Mouse (Mus musculus) kidney, embryonic 16.5 days (tissue): ENCODE data around the gene Setd2. TPM values are rescaled to one million over a fixed set of nuclear protein-coding genes. Genes with fewer than 3 reads are reported as not detected.

Experiments
- ATAC-seq: fragments of 200-750 bp; cut with Nextera tagmentation; 2 replicates; pipeline ENCODE4 v1.8.0; 2017; ENCODE audit warnings: moderate TSS enrichment; ENCODE audit not compliant: low FRiP score, low TSS enrichment
- H3K27ac ChIP-seq: fragments of 300-500 bp; sonication (generic); 2 replicates; pipeline ENCODE4 v1.5.1; 2014; ENCODE audit warnings: low read length
- H3K27me3 ChIP-seq: fragments of 300-500 bp; sonication (generic); 2 replicates; pipeline ENCODE4 v1.6.1; 2014; ENCODE audit warnings: low read length, control low read depth, mixed read lengths; ENCODE audit not compliant: insufficient read depth
- H3K36me3 ChIP-seq: fragments of 300-500 bp; sonication (generic); 2 replicates; pipeline ENCODE4 v1.6.1; 2014; ENCODE audit warnings: low read length, control low read depth, mixed read lengths; ENCODE audit not compliant: insufficient read depth
- H3K4me1 ChIP-seq: fragments of 300-500 bp; sonication (generic); 2 replicates; pipeline ENCODE4 v1.6.1; 2014; ENCODE audit warnings: low read length, control low read depth, mixed read lengths; ENCODE audit not compliant: insufficient read depth
- H3K4me2 ChIP-seq: fragments of 300-500 bp; sonication (generic); replicated peaks from 2 replicates; pipeline ENCODE4 v1.6.1; 2014; ENCODE audit warnings: low read depth, low read length
- H3K4me3 ChIP-seq: fragments of 300-500 bp; sonication (generic); 2 replicates; pipeline ENCODE4 v1.5.1; 2014; ENCODE audit warnings: mild to moderate bottlenecking, low read length
- H3K9ac ChIP-seq: fragments of 300-500 bp; sonication (generic); replicated peaks from 2 replicates; pipeline ENCODE4 v1.6.1; 2014; ENCODE audit warnings: low read length
- H3K9me3 ChIP-seq: fragments of 300-500 bp; sonication (generic); 2 replicates; pipeline ENCODE4 v1.6.1; 2016; ENCODE audit warnings: low read length, control low read depth
- WGBS: fragments of 180-500 bp; shearing (Covaris S2); extraction: QIAGEN DNeasy Blood & Tissue Kit; methylation state at CpG from one replicate; pipeline ENCODE4 v1.1.7; 2014; 5-methylcytosine and 5-hydroxymethylcytosine counted together
- polyA plus RNA-seq: library from polyadenylated mRNA; unstranded; fragments of >200 nt; fragmentation: Nextera tagmentation; extraction: Ambion mirVana; gene quantifications from 2 replicates; pipeline ENCODE4 v1.2.1, GENCODE M21; 2015

Gene Setd2
- polyA plus RNA-seq, 1 experiment from 2014 or later: 30.6 TPM

- Histone ChIP-seq H3K4me2 (no peak overlapping the region), H3K36me3 (peaks cover 12% of the 10 kb centered on the region), H3K4me1 (peaks cover 16% of the 10 kb centered on the region), H3K9me3 (no peaks in the 10 kb centered on the region), H3K4me3 (no peak overlapping the region), H3K27ac (no peak overlapping the region), H3K27me3 (peaks cover 10% of the 10 kb centered on the region; the same call in 1 of the 2 replicates), H3K9ac (no peak overlapping the region)
- no peak for ATAC-seq
- 80% methylated on average over 15 of the region's 15 CpGs for WGBS
Observed at GRCm38 (mm10) chr9:110632671-110633070, 100.3 kb downstream of the Setd2 start.

- H3K4me3 ChIP-seq: no peak overlapping the region
- 69% methylated on average over 17 of the region's 17 CpGs for WGBS
Observed at GRCm38 (mm10) chr9:110633882-110634281, 101.5 kb downstream of the Setd2 start.

GRCm38 (mm10) chr9:110635225-110635624 lies 102.8 kb downstream of the Setd2 start:
- peaks cover 16% of the 10 kb centered on the region for H3K4me1 ChIP-seq
- peaks cover 10% of the 10 kb centered on the region; the same call in 1 of the 2 replicates for H3K27me3 ChIP-seq
- H3K9me3 ChIP-seq: no peaks in the 10 kb centered on the region
- 9% methylated on average over 19 of the region's 19 CpGs for WGBS
- H3K4me3 ChIP-seq: no peak overlapping the region
- no peak overlapping the region for H3K9ac ChIP-seq
- peaks cover 19% of the 10 kb centered on the region; the same call in 1 of the 2 replicates for H3K36me3 ChIP-seq
- H3K27ac ChIP-seq: no peak overlapping the region
- no peak overlapping the region for H3K4me2 ChIP-seq
- no peak for ATAC-seq

More at GRCm38 (mm10) chr9:110633882-110634281, 101.5 kb downstream of the Setd2 start:
- peaks cover 15% of the 10 kb centered on the region; the same call in 1 of the 2 replicates for H3K36me3 ChIP-seq
- no peak overlapping the region for H3K4me2 ChIP-seq
- H3K27ac ChIP-seq: no peak overlapping the region
- H3K27me3 ChIP-seq: peaks cover 10% of the 10 kb centered on the region; the same call in 1 of the 2 replicates
- H3K4me1 ChIP-seq: peaks cover 16% of the 10 kb centered on the region
- no peak for ATAC-seq
- H3K9ac ChIP-seq: no peak overlapping the region
- no peaks in the 10 kb centered on the region for H3K9me3 ChIP-seq

GRCm38 (mm10) chr9:110638611-110639021 lies 106.2 kb downstream of the Setd2 start:
- Histone ChIP-seq H3K9me3 (no peaks in the 10 kb centered on the region), H3K4me2 (no peak overlapping the region), H3K4me3 (no peak overlapping the region), H3K9ac (no peak overlapping the region), H3K27me3 (no peaks in the 10 kb centered on the region), H3K4me1 (peaks cover 20% of the 10 kb centered on the region), H3K27ac (no peak overlapping the region), H3K36me3 (peaks cover 17% of the 10 kb centered on the region)
- no peak for ATAC-seq
- WGBS: 80% methylated on average over 10 of the region's 10 CpGs

- Histone ChIP-seq H3K9ac (no peak overlapping the region), H3K27ac (no peak overlapping the region), H3K36me3 (peaks cover 15% of the 10 kb centered on the region), H3K4me1 (peaks cover 31% of the 10 kb centered on the region), H3K4me3 (no peak overlapping the region), H3K9me3 (no peaks in the 10 kb centered on the region), H3K4me2 (no peak overlapping the region), H3K27me3 (no peaks in the 10 kb centered on the region)
- WGBS: 82% methylated on average over 5 of the region's 5 CpGs
- no peak for ATAC-seq
Observed at GRCm38 (mm10) chr9:110641006-110641405, 108.6 kb downstream of the Setd2 start.

GRCm38 (mm10) chr9:110642812-110643524 lies 110.6 kb downstream of the Setd2 start:
- H3K9me3 ChIP-seq: no peaks in the 10 kb centered on the region
- WGBS: 26% methylated on average over 5 of the region's 5 CpGs
- no peak overlapping the region for H3K4me2 ChIP-seq
- peak; percentile 53 for ATAC-seq
- no peak overlapping the region; the same call in 1 of the 2 replicates for H3K9ac ChIP-seq
- H3K27me3 ChIP-seq: no peaks in the 10 kb centered on the region
- peaks cover 31% of the 10 kb centered on the region for H3K4me1 ChIP-seq
- H3K36me3 ChIP-seq: peaks cover 11% of the 10 kb centered on the region
- H3K4me3 ChIP-seq: no peak overlapping the region
- peak overlapping the region; percentile 8 for H3K27ac ChIP-seq

- peak; percentile 81 for ATAC-seq
- WGBS: 39% methylated on average over 9 of the region's 9 CpGs
- Histone ChIP-seq H3K4me2 (no peak overlapping the region), H3K4me1 (peaks cover 31% of the 10 kb centered on the region), H3K27ac (peak overlapping the region; percentile 57), H3K9me3 (no peaks in the 10 kb centered on the region), H3K9ac (no peak overlapping the region), H3K4me3 (no peak overlapping the region), H3K36me3 (peaks cover 4% of the 10 kb centered on the region; the same call in 1 of the 2 replicates), H3K27me3 (no peaks in the 10 kb centered on the region)
Observed at GRCm38 (mm10) chr9:110643787-110644186, 111.4 kb downstream of the Setd2 start.

GRCm38 (mm10) chr9:110644295-110644694 lies 111.9 kb downstream of the Setd2 start:
- peaks cover 4% of the 10 kb centered on the region; the same call in 1 of the 2 replicates for H3K36me3 ChIP-seq
- H3K27me3 ChIP-seq: no peaks in the 10 kb centered on the region
- H3K4me3 ChIP-seq: no peak overlapping the region
- H3K9ac ChIP-seq: no peak overlapping the region; the same call in 1 of the 2 replicates
- no peak overlapping the region for H3K4me2 ChIP-seq
- peak; percentile 1; the same call in 1 of the 2 replicates for ATAC-seq
- no peaks in the 10 kb centered on the region for H3K9me3 ChIP-seq
- peaks cover 31% of the 10 kb centered on the region for H3K4me1 ChIP-seq
- 74% methylated on average over 10 of the region's 10 CpGs for whole genome bisulfite sequencing
- H3K27ac ChIP-seq: peak overlapping the region; percentile 57

- H3K36me3 ChIP-seq: no peaks in the 10 kb centered on the region; the same call in 1 of the 2 replicates
- no peak overlapping the region for H3K4me2 ChIP-seq
- no peak for ATAC-seq
- no peak overlapping the region for H3K4me3 ChIP-seq
- WGBS: 71% methylated on average over 9 of the region's 9 CpGs
- H3K9me3 ChIP-seq: no peaks in the 10 kb centered on the region
- H3K27me3 ChIP-seq: no peaks in the 10 kb centered on the region
- H3K4me1 ChIP-seq: peaks cover 31% of the 10 kb centered on the region
- H3K9ac ChIP-seq: no peak overlapping the region
- H3K27ac ChIP-seq: no peak overlapping the region
Observed at GRCm38 (mm10) chr9:110645219-110645618, 112.8 kb downstream of the Setd2 start.

- no peak overlapping the region for H3K4me2 ChIP-seq
- ATAC-seq: no peak
Observed at GRCm38 (mm10) chr9:110649775-110650174, 117.4 kb downstream of the Setd2 start.

More at GRCm38 (mm10) chr9:110649775-110650174, 117.4 kb downstream of the Setd2 start:
- no peak overlapping the region for H3K27ac ChIP-seq
- H3K36me3 ChIP-seq: no peaks in the 10 kb centered on the region
- H3K4me1 ChIP-seq: peaks cover 24% of the 10 kb centered on the region
- no peak overlapping the region for H3K9ac ChIP-seq
- no peak overlapping the region for H3K4me3 ChIP-seq
- no peaks in the 10 kb centered on the region for H3K9me3 ChIP-seq
- no peaks in the 10 kb centered on the region for H3K27me3 ChIP-seq
